Mouse (Mus musculus) thymus, postnatal 25 days (tissue): ENCODE data around the gene Elmo1.

Experiments
- DNase-seq: peaks from one replicate; pipeline ENCODE4 v3.0.0; 2022

Gene Elmo1

GRCm38 (mm10) chr13:20404530-20404929 lies 314.1 kb downstream of the Elmo1 start:
- no peak for DNase-seq

DNA sequence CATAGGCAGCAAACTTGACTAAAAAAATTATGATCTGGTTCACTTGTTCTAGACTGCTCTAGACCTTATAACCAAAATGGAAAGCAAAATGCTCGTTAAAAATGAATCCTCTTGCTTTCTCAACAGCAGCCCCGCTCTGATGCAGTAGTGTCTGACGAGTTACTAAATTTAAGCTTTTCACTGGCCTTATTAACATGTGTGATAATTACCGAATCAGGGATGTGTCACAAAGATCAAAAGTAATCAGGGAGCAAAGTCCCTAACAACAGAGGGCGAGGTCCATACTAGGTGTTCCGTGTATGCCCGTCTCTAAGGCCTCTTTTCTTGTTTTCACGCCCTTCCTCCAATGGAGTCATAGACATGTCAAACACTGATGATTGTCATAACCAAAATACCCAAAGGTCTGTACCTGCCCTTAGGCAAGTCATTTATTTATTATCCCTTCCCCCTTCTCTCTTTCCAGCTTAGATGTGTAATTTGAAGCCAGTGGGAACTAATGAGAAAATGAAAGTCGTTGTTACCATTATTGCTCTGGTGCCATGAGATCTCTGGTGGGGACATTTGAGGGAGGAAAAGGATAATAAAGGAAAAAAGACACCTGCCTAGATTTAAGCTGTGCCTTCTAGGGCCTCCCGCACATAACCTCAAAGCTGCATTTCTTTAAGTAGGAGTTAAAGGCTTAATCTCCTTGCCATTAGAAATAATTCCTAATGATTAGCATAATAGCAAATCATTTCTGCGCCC lies 316.2 kb downstream of the Elmo1 start:
- no peak for DNase-seq

- DNase-seq = no peak
These were observed 320.1 kb downstream of the Elmo1 start for GRCm38 (mm10) chr13:20410306-20411101.

- DNase-seq = no peak
These were observed 326.6 kb downstream of the Elmo1 start for GRCm38 (mm10) chr13:20416691-20417660.

DNA sequence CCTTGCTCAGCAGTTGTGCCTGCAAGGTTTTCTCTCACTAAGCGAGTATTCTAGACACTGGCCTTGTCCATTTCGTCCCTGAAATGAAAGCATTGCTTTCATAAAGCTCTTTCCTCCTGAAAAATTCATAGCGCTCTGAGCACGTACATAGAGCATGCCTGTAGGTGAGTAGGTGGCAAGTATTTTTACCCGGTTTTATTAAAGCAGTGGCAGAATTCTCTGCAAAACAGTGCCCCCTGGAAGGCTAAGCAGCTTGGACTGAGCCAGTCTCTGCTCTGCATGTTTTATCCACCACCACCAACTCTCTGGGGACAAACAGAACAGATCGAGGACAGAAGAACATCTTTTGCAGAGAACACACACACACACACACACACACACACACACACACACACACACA lies 340.6 kb downstream of the Elmo1 start:
- no peak for DNase-seq

DNA sequence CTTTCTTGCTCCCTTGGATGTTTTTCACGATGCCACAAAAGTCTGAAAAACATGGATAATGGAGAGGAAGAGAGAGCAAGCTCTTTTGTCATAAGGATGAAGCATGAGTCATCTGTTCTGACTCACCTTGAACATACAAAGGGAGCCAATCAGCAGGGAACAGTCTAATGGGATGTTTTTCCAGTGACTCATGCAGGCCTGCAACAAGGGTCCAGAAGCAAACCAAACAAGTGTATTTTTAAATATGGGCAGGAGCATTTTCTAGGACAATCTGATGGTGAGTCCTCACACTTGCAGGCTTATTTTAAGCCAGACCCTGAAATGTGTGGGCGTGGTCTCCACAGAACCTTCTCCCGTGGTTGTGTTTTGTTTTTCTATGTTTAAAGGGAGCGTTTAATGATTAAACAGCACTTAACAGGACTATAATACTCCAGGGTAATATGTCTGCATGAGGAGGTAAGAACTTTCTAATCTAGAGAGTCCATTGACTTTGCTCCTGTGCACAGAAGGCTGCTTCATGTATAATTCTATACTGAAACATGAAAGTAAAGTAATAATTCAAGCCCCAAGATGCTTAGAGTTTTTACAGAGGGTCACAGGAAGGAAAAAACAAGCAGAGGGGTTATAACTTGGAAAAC lies 342.9 kb downstream of the Elmo1 start:
- no peak for DNase-seq

GRCm38 (mm10) chr13:20434071-20434470 lies 343.7 kb downstream of the Elmo1 start:
- no peak for DNase-seq

- no peak for DNase-seq
These were observed 349.1 kb downstream of the Elmo1 start for GRCm38 (mm10) chr13:20439488-20439887.

DNA sequence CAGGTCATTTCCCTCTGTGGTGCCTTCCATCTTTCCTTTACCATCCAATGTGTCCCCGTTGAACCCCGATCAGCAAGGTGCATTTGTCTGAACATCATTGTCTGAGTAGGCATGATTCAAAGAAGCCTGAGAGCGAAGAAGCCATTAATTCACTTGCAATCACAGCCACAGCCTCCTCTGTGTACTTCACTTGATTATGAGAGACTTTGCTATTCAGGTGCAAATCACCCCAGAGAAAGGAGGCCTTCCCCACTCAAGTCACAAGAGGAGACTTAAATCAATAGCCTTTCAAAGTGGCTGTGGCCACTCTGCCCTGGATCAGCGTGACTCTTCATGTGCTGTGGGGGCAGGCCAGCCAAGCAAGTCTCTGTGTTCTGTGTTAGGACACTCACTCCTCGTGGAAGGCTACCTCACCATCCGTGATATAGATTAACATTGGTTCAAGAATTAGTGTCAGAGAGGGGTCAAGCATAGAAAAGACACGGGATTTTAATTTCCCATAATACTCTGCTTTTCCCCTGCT lies 360.5 kb downstream of the Elmo1 start:
- no peak for DNase-seq

DNA sequence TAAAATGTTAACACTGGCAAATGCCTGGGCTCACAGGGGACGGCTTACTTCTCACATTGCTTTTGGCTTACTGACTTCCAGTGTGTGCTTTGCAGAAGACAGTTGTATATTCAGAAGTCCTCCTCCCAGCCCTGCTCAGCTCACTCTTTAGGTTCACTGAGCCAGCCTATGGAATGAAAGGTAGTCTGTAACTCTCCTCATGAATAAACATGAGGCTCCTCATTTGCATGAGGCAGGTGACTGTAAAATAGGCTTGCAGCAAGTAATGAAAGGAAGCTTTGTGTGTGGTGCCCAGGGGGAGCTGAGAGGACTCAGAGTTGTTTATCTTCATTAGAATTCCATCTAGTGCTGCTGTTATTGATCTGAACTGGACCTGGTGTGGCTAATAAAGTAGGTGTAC lies 364.0 kb downstream of the Elmo1 start:
- DNase-seq = no peak

DNA sequence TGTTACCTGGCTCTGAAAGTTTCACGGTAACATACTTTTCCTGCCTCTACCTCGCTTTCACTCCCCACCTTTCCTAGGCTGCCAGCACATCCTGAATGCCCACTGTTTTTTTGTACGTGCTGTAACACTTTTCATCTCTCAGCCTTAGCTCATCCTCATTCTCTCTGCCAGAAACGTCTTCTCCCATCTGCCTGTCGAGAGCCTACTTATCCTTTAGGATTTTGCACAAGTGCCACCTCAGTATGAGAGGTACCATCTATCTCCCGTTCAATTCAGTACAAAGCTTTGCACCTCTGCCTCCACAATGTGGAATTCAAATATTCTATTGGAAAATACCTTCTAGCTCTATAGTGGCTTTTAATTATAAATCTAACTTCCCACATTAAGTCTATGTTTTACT lies 369.7 kb downstream of the Elmo1 start:
- DNase-seq = no peak

DNA sequence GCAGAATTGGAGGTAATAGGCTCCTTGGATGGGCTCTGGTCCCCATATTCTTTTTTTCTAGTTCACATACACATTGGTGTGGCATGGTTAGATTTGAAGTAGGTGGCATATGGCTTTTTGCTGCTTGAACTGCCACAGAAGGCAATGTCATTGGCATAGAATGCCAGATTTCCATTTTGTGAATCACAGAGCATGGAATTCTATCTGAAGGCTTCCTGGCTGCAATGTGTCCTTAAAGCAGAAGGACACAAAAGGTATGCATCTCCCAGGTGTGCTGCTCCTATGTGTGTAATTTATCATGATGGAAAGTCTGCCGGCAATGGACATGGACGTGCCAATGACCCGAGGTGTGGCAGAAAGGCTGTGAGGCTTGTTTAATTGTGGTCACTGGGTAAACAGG lies 371.2 kb downstream of the Elmo1 start:
- DNase-seq = no peak

DNA sequence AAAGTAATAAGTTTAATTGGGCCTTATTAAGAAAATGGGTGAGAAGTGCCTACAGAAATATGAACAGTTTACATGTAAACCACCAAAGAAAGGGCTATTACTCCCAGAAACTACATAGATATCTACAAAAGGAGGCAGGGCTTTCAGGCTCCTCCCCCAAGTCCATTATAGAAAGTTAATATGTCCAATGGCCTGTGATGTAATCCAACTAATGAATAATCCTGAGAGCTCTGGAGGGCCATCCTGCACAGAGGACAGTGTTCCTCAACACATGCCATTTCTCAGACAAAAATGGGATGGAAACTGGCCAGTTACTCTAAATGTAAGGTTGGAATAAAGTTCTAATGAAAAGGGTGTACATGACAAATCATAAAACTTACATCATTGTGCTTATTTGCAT lies 373.8 kb downstream of the Elmo1 start:
- DNase-seq = no peak

GRCm38 (mm10) chr13:20467381-20467780 lies 377.0 kb downstream of the Elmo1 start:
- DNase-seq = no peak

GRCm38 (mm10) chr13:20471732-20472131 lies 381.3 kb downstream of the Elmo1 start:
- DNase-seq = peak; percentile 60

DNA sequence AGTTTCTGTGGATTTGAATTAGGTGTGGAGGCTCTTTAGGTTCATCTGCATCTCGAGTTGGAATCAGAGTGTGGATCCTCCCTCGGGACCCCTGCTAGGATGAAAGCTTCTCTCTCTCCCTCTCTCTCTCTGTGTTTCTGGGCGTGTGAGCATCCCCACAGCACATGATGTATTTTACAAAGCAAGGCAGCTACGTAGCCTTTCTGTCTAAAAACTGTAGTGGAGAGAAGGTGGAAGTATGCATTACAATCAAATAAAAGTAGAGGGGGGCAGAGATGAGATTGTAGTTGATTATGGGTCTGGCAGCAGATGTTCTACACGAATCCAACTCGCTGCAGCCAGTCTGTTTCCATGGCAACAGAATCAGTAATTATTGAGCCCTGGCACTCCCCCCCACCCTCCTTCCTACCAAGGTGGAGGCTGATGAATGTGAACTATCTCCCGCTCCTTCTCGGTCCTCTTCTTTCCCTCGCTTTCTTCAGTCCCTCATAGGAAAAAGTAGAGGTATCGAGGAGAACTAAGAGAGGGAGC lies 382.0 kb downstream of the Elmo1 start:
- DNase-seq = no peak

GRCm38 (mm10) chr13:20472891-20473539 lies 382.6 kb downstream of the Elmo1 start:
- no peak for DNase-seq

- no peak for DNase-seq
These were observed 383.3 kb downstream of the Elmo1 start for GRCm38 (mm10) chr13:20473641-20474078.

GRCm38 (mm10) chr13:20474600-20474999 lies 384.2 kb downstream of the Elmo1 start:
- DNase-seq = no peak

DNA sequence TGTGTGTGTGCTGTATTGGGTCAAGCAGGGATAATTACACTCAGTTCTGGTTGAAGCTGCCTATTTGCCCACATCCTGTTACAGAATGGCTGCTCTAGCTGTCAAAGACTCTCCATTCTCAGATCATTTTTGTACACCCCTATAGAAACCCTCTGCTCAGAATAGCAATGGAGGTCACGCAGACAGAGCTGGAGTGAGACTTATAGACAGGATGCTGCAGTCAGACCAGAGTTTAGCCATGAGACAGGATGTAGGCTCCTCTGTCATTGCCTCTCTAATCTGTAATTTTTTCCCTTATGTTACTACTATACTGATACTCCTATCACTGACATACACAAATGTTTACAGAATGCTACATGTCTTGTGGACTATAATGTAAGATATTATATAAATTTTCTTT lies 391.4 kb downstream of the Elmo1 start:
- no peak for DNase-seq

DNA sequence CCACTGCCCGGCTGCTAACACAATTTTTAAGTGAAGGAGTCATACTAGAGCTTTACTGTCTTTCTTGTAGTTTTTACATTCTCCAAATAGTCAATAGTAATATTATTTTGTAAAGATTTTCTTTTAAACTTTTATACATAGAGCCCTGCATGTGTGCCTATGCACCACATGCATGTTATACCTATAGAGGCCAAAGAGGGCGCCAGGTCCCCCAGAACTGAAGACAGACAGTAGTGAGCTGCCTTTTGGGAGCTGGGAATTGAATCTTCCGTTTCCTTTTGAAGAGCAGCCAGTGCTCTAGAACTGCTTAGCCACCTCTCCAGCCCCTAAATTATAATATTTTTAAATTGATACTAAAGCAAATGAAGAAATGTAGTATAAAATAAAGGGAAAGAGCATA lies 398.7 kb downstream of the Elmo1 start:
- DNase-seq = peak; percentile 42
